Mouse (Mus musculus) midbrain, postnatal 0 days (tissue): ENCODE data around the gene Klra3. TPM values are rescaled to one million over a fixed set of nuclear protein-coding genes. Genes with fewer than 3 reads are reported as not detected.
"Not testable (repeated sequence)": the region's sequence is repeated elsewhere in the genome, so short reads cannot be mapped to it uniquely, and the experiment has no call there.

Experiments
- ATAC-seq: fragments of 200-750 bp; cut with Nextera tagmentation; 2 replicates; pipeline ENCODE4 v1.8.0; 2017; ENCODE audit warnings: moderate number of reproducible peaks, mild to moderate bottlenecking, moderate TSS enrichment, moderate library complexity; ENCODE audit not compliant: low FRiP score
- DNase-seq: peaks from one replicate; pipeline ENCODE4 v3.0.0-alpha.2; 2015; ENCODE audit warnings: low spot score
- H3K27ac ChIP-seq: fragments of 300-500 bp; sonication (generic); 2 replicates; pipeline ENCODE4 v1.5.1; 2014; ENCODE audit warnings: low read depth, mild to moderate bottlenecking, low read length, mixed read lengths
- H3K27me3 ChIP-seq: fragments of 300-500 bp; sonication (generic); 2 replicates; pipeline ENCODE4 v1.6.1; 2014; ENCODE audit warnings: low read length, control low read depth, mixed read lengths; ENCODE audit not compliant: insufficient read depth
- H3K36me3 ChIP-seq: fragments of 300-500 bp; sonication (generic); 2 replicates; pipeline ENCODE4 v1.6.1; 2014; ENCODE audit warnings: low read length, control low read depth, mixed read lengths; ENCODE audit not compliant: insufficient read depth
- H3K4me1 ChIP-seq: fragments of 300-500 bp; sonication (generic); 2 replicates; pipeline ENCODE4 v1.6.1; 2014; ENCODE audit warnings: mild to moderate bottlenecking, control low read depth, antibody characterized with exemption, low read length, mixed read lengths; ENCODE audit not compliant: insufficient read depth
- H3K4me2 ChIP-seq: fragments of 300-500 bp; sonication (generic); 2 replicates; pipeline ENCODE4 v1.6.1; 2014; ENCODE audit warnings: low read depth, mild to moderate bottlenecking, low read length, mixed read lengths; ENCODE audit not compliant: poor library complexity, severe bottlenecking
- H3K4me3 ChIP-seq: fragments of 300-500 bp; sonication (generic); 2 replicates; pipeline ENCODE4 v1.5.1; 2014; ENCODE audit warnings: low read depth, mild to moderate bottlenecking, low read length, moderate library complexity
- H3K9ac ChIP-seq: fragments of 300-500 bp; sonication (generic); replicated peaks from 2 replicates; pipeline ENCODE4 v1.6.1; 2014; ENCODE audit warnings: mild to moderate bottlenecking, low read length, moderate library complexity, mixed read lengths; ENCODE audit not compliant: poor library complexity, severe bottlenecking
- H3K9me3 ChIP-seq: fragments of 300-500 bp; sonication (generic); 2 replicates; pipeline ENCODE4 v1.6.1; 2016; ENCODE audit warnings: low read length, control low read depth
- CTCF ChIP-seq: IDR thresholded peaks from 2 replicates; pipeline ENCODE4 v1.5.1; 2016; ENCODE audit warnings: antibody characterized with exemption, mild to moderate bottlenecking
- WGBS: fragments of 180-500 bp; shearing (Covaris S2); extraction: QIAGEN DNeasy Blood & Tissue Kit; methylation state at CpG from one replicate; pipeline ENCODE4 v1.1.7; 2014; 5-methylcytosine and 5-hydroxymethylcytosine counted together
- polyA plus RNA-seq: library from polyadenylated mRNA; unstranded; fragments of >200 nt; fragmentation: Nextera tagmentation; extraction: Ambion mirVana; gene quantifications from 2 replicates; pipeline ENCODE4 v1.2.1, GENCODE M21; 2015
- total RNA-seq: library from RNA; depleted of rRNA; stranded (reverse); fragments of >200 nt; gene quantifications from 2 replicates; pipeline ENCODE4 v1.2.3, GENCODE M21; 2014; rRNA removed

Gene Klra3
- total RNA-seq = not detected in 2 replicates
- not detected in 2 replicates for polyA plus RNA-seq

GRCm38 (mm10) chr6:130337411-130337810 is at the start of gene Klra3:
Gene Klra3, minus strand, starts transcription at chr6:130337574.
- DNase-seq (no peak), ATAC-seq (no peak)
- Histone ChIP-seq H3K4me1 (no peaks in the 10 kb centered on the region), H3K27me3 (no peaks in the 10 kb centered on the region), H3K9ac (no peak within 1 kb of the TSS), H3K27ac (no peak within 1 kb of the TSS), H3K9me3 (no peaks in the 10 kb centered on the region), H3K4me2 (no peak within 1 kb of the TSS), H3K36me3 (no peaks in the 10 kb centered on the region), H3K4me3 (no peak within 1 kb of the TSS)
- WGBS = 82% methylated on average over 8 of the region's 8 CpGs
- TF ChIP-seq CTCF = no peak

GRCm38 (mm10) chr6:130386750-130387149 is 49.4 kb upstream of the Klra3 start, which contains the start of gene Klra1:
Gene Klra1, minus strand, starts transcription at chr6:130386874.
- Histone ChIP-seq H3K27ac (no peak within 1 kb of the TSS), H3K36me3 (no peaks in the 10 kb centered on the region), H3K9ac (no peak within 1 kb of the TSS), H3K4me1 (no peaks in the 10 kb centered on the region), H3K27me3 (no peaks in the 10 kb centered on the region), H3K4me3 (no peak within 1 kb of the TSS), H3K9me3 (0 out of 2 replicates have a peak, but pooled peaks cover 10% of the 10 kb centered on the region), H3K4me2 (no peak within 1 kb of the TSS)
- ATAC-seq = no peak
- WGBS = 82% methylated on average over 2 of the region's 2 CpGs
- DNase-seq = no peak
- TF ChIP-seq CTCF = no peak

- ATAC-seq = no peak
- H3K9ac ChIP-seq = no peak overlapping the region
- H3K9me3 ChIP-seq = 0 out of 2 replicates have a peak, but pooled peaks cover 14% of the 10 kb centered on the region
- H3K4me3 ChIP-seq = no peak overlapping the region
- no peak for TF ChIP-seq CTCF
- H3K27me3 ChIP-seq = no peaks in the 10 kb centered on the region
- H3K27ac ChIP-seq = no peak overlapping the region
- WGBS = 49% methylated on average over 1 of the region's 1 CpGs
- no peaks in the 10 kb centered on the region for H3K4me1 ChIP-seq
- no peak for DNase-seq
- no peaks in the 10 kb centered on the region for H3K36me3 ChIP-seq
- no peak overlapping the region for H3K4me2 ChIP-seq
Observed at GRCm38 (mm10) chr6:130385803-130386202, 48.4 kb upstream of the Klra3 start.

GRCm38 (mm10) chr6:130382375-130382774 is 45.0 kb upstream of the Klra3 start:
- no peak for ATAC-seq
- Histone ChIP-seq H3K27me3 (no peaks in the 10 kb centered on the region), H3K9me3 (peaks cover 17% of the 10 kb centered on the region; the same call in 1 of the 2 replicates), H3K4me3 (no peak overlapping the region), H3K4me1 (no peaks in the 10 kb centered on the region), H3K4me2 (no peak overlapping the region), H3K9ac (no peak overlapping the region), H3K27ac (no peak overlapping the region), H3K36me3 (no peaks in the 10 kb centered on the region)
- TF ChIP-seq CTCF = no peak
- DNase-seq = no peak
- WGBS = 72% methylated on average over 4 of the region's 4 CpGs

- ATAC-seq, H3K9me3 ChIP-seq, H3K36me3 ChIP-seq, H3K4me2 ChIP-seq, H3K27me3 ChIP-seq, H3K4me1 ChIP-seq, H3K4me3 ChIP-seq, DNase-seq, H3K27ac ChIP-seq, H3K9ac ChIP-seq: not testable (repeated sequence)
- WGBS = 28% methylated on average over 1 of the region's 1 CpGs
Observed at GRCm38 (mm10) chr6:130345381-130345780, 8.0 kb upstream of the Klra3 start.

- not testable (repeated sequence) for H3K36me3 ChIP-seq, DNase-seq, H3K27ac ChIP-seq, H3K4me2 ChIP-seq, H3K9me3 ChIP-seq, H3K9ac ChIP-seq, H3K4me3 ChIP-seq, H3K4me1 ChIP-seq, H3K27me3 ChIP-seq, ATAC-seq
- 86% methylated on average over 2 of the region's 2 CpGs for WGBS
Observed at GRCm38 (mm10) chr6:130341973-130342372, 4.6 kb upstream of the Klra3 start.
